ENCODE assay signal across 8 mouse cellular contexts in genomic region chr9:119983585-119984535, GRCm38 (mm10). TPM values are rescaled to one million over a fixed set of nuclear protein-coding genes. Genes with fewer than 3 reads are reported as not detected.
A peak's percentile ranks its signal among the peaks of the same experiment; 100 is the strongest.
DNase-seq lines count a peak whose midpoint lies in the region; ATAC-seq and TF ChIP-seq lines count a peak whose summit lies in the region.

No protein-coding gene starts in this region.

- H3K9me3 ChIP-seq in embryonic facial prominence, embryonic 15.5 days (replicated peaks): no peaks in the 10 kb centered on the region
- no peaks in the 10 kb centered on the region for H3K9me3 ChIP-seq in heart, embryonic 12.5 days (replicated peaks)
- no peaks in the 10 kb centered on the region for H3K9me3 ChIP-seq in kidney, embryonic 16.5 days (ENCODE audit: low read length)
- H3K9me3 ChIP-seq in liver, embryonic 15.5 days (replicated peaks): no peaks in the 10 kb centered on the region
- no peaks in the 10 kb centered on the region for H3K9me3 ChIP-seq in neural tube, embryonic 11.5 days (ENCODE audit: control insufficient read depth, low read length)
- no peaks in the 10 kb centered on the region for H3K9me3 ChIP-seq in stomach, embryonic 15.5 days

- 0 out of 2 replicates have a peak overlapping the region, but pooled peaks have one; percentile 11 for H3K27ac ChIP-seq in bone marrow macrophage, adult 2 months (ENCODE audit: insufficient read depth, low read depth, low read length)
- H3K27ac ChIP-seq in embryonic facial prominence, embryonic 15.5 days (replicated peaks): peak overlapping the region; percentile 89
- peak overlapping the region; percentile 99 for H3K27ac ChIP-seq in heart, embryonic 12.5 days (ENCODE audit: poor library complexity, severe bottlenecking)
- H3K27ac ChIP-seq in kidney, embryonic 16.5 days (ENCODE audit: low read length): peak overlapping the region; percentile 98
- peak overlapping the region; percentile 76 for H3K27ac ChIP-seq in liver, embryonic 15.5 days (replicated peaks)
- no peak overlapping the region for H3K27ac ChIP-seq in neural tube, embryonic 11.5 days (ENCODE audit: low read depth, low read length)
- peak overlapping the region; percentile 96 for H3K27ac ChIP-seq in stomach, embryonic 15.5 days

- H3K4me2 ChIP-seq in embryonic facial prominence, embryonic 15.5 days (replicated peaks): peak overlapping the region; percentile 95
- H3K4me2 ChIP-seq in heart, embryonic 12.5 days: peak overlapping the region; percentile 94
- peak overlapping the region; percentile 99 for H3K4me2 ChIP-seq in kidney, embryonic 16.5 days (replicated peaks; ENCODE audit: low read depth, low read length)
- H3K4me2 ChIP-seq in liver, embryonic 15.5 days: peak overlapping the region; percentile 81
- peak overlapping the region; percentile 93 for H3K4me2 ChIP-seq in neural tube, embryonic 11.5 days (ENCODE audit: low read depth)
- H3K4me2 ChIP-seq in stomach, embryonic 15.5 days: peak overlapping the region; percentile 96

- H3K27me3 ChIP-seq in embryonic facial prominence, embryonic 15.5 days: no peaks in the 10 kb centered on the region
- no peaks in the 10 kb centered on the region for H3K27me3 ChIP-seq in heart, embryonic 12.5 days (replicated peaks)
- H3K27me3 ChIP-seq in kidney, embryonic 16.5 days (ENCODE audit: insufficient read depth, low read length): no peaks in the 10 kb centered on the region
- H3K27me3 ChIP-seq in liver, embryonic 15.5 days: peaks cover 51% of the 10 kb centered on the region
- peaks cover 8% of the 10 kb centered on the region for H3K27me3 ChIP-seq in neural tube, embryonic 11.5 days (ENCODE audit: control insufficient read depth, insufficient read depth, low read length)
- no peaks in the 10 kb centered on the region for H3K27me3 ChIP-seq in stomach, embryonic 15.5 days (replicated peaks)

- ATAC-seq in embryonic facial prominence, embryonic 15.5 days (ENCODE audit: insufficient number of reproducible peaks, low FRiP score, low TSS enrichment, low read depth): peak; percentile 84
- ATAC-seq in heart, embryonic 12.5 days (ENCODE audit: insufficient number of reproducible peaks, low FRiP score): peak; percentile 90
- peak; percentile 81 for ATAC-seq in kidney, embryonic 16.5 days (ENCODE audit: low FRiP score, low TSS enrichment)
- peak; percentile 73 for ATAC-seq in liver, embryonic 15.5 days (ENCODE audit: insufficient read depth)
- ATAC-seq in neural tube, embryonic 11.5 days (ENCODE audit: insufficient read depth, low FRiP score, low TSS enrichment): peak; percentile 64; the same call in 1 of the 2 replicates
- ATAC-seq in stomach, embryonic 15.5 days (ENCODE audit: insufficient read depth, low FRiP score, low read depth): peak; percentile 81

- DNase-seq in CD4-positive helper T cell, adult 2 months (ENCODE audit: low read depth, low spot score): peak; percentile 92
- peak; percentile 82 for DNase-seq in neural tube, embryonic 11.5 days (ENCODE audit: low spot score)

- no peaks in the 10 kb centered on the region for H3K36me3 ChIP-seq in embryonic facial prominence, embryonic 15.5 days
- no peaks in the 10 kb centered on the region for H3K36me3 ChIP-seq in heart, embryonic 12.5 days
- H3K36me3 ChIP-seq in kidney, embryonic 16.5 days (ENCODE audit: insufficient read depth, low read length): no peaks in the 10 kb centered on the region
- no peaks in the 10 kb centered on the region for H3K36me3 ChIP-seq in liver, embryonic 15.5 days (replicated peaks)
- H3K36me3 ChIP-seq in neural tube, embryonic 11.5 days (ENCODE audit: control insufficient read depth, insufficient read depth, low read length): no peaks in the 10 kb centered on the region
- no peaks in the 10 kb centered on the region for H3K36me3 ChIP-seq in stomach, embryonic 15.5 days

- peak overlapping the region; percentile 66 for H3K9ac ChIP-seq in embryonic facial prominence, embryonic 15.5 days
- peak overlapping the region; percentile 90 for H3K9ac ChIP-seq in heart, embryonic 12.5 days
- peak overlapping the region; percentile 77 for H3K9ac ChIP-seq in kidney, embryonic 16.5 days (replicated peaks; ENCODE audit: low read length)
- H3K9ac ChIP-seq in liver, embryonic 15.5 days: peak overlapping the region; percentile 61
- H3K9ac ChIP-seq in neural tube, embryonic 11.5 days (ENCODE audit: low read length): peak overlapping the region; percentile 56
- peak overlapping the region; percentile 45 for H3K9ac ChIP-seq in stomach, embryonic 15.5 days

- 1% methylated on average over 68 of the region's 79 CpGs for WGBS in embryonic facial prominence, embryonic 15.5 days
- WGBS in heart, embryonic 12.5 days: under 1% methylated on average over 72 of the region's 79 CpGs
- under 1% methylated on average over 65 of the region's 79 CpGs for WGBS in kidney, embryonic 16.5 days
- WGBS in liver, embryonic 15.5 days (ENCODE audit: insufficient replicate concordance): 2% methylated on average over 78 of the region's 79 CpGs
- under 1% methylated on average over 76 of the region's 79 CpGs for WGBS in neural tube, embryonic 11.5 days
- 2% methylated on average over 69 of the region's 79 CpGs for WGBS in stomach, embryonic 15.5 days

- TF ChIP-seq POLR2A in bone marrow macrophage, adult 2 months (IDR thresholded peaks at IDR 0.05; ENCODE audit: borderline replicate concordance, low read depth, low read length): peak; percentile 74; the same call in 1 of the 2 replicates

- peaks cover 22% of the 10 kb centered on the region for H3K4me1 ChIP-seq in bone marrow macrophage, adult 2 months (ENCODE audit: control insufficient read depth, insufficient read depth, low read length)
- peaks cover 66% of the 10 kb centered on the region for H3K4me1 ChIP-seq in embryonic facial prominence, embryonic 15.5 days
- peaks cover 50% of the 10 kb centered on the region for H3K4me1 ChIP-seq in heart, embryonic 12.5 days (replicated peaks)
- H3K4me1 ChIP-seq in kidney, embryonic 16.5 days (ENCODE audit: insufficient read depth, low read length): peaks cover 40% of the 10 kb centered on the region
- peaks cover 57% of the 10 kb centered on the region for H3K4me1 ChIP-seq in liver, embryonic 15.5 days (replicated peaks)
- peaks cover 30% of the 10 kb centered on the region for H3K4me1 ChIP-seq in neural tube, embryonic 11.5 days (ENCODE audit: control insufficient read depth, insufficient read depth, low read length)
- H3K4me1 ChIP-seq in stomach, embryonic 15.5 days: peaks cover 48% of the 10 kb centered on the region

- H3K4me3 ChIP-seq in bone marrow macrophage, adult 2 months (ENCODE audit: insufficient read depth, low read length): peak overlapping the region; percentile 92
- H3K4me3 ChIP-seq in embryonic facial prominence, embryonic 15.5 days (replicated peaks): peak overlapping the region; percentile 67
- H3K4me3 ChIP-seq in heart, embryonic 12.5 days: peak overlapping the region; percentile 80
- H3K4me3 ChIP-seq in kidney, embryonic 16.5 days (ENCODE audit: low read length): peak overlapping the region; percentile 80
- H3K4me3 ChIP-seq in liver, embryonic 15.5 days (replicated peaks): peak overlapping the region; percentile 66
- H3K4me3 ChIP-seq in neural tube, embryonic 11.5 days (ENCODE audit: low read depth, low read length): peak overlapping the region; percentile 56
- peak overlapping the region; percentile 76 for H3K4me3 ChIP-seq in stomach, embryonic 15.5 days (replicated peaks)

- TF ChIP-seq CTCF in bone marrow macrophage, adult 2 months (IDR thresholded peaks at IDR 0.05; ENCODE audit: low read depth, low read length): no peak

RNA-seq across cellular contexts. Expression of gene Csrnp1, which starts 0.6 kb away (rescaled TPM):
- 3.0 and 4.1 TPM in 2 replicates for polyA plus RNA-seq in bone marrow macrophage, adult 2 months (2012; ENCODE audit: insufficient read depth, insufficient read length, missing spikeins)
- 5.7 and 6.7 TPM in 2 replicates for polyA plus RNA-seq in embryonic facial prominence, embryonic 15.5 days (2015; fragmentation: Nextera tagmentation; extraction: Ambion mirVana)
- polyA plus RNA-seq in heart, embryonic 12.5 days (2016; fragmentation: Nextera tagmentation; extraction: Ambion mirVana): 8.2 TPM in 2 replicates
- 7.1 and 8.7 TPM in 2 replicates for polyA plus RNA-seq in kidney, embryonic 16.5 days (2015; fragmentation: Nextera tagmentation; extraction: Ambion mirVana)
- polyA plus RNA-seq in liver, embryonic 15.5 days (2015; fragmentation: Nextera tagmentation; extraction: Ambion mirVana): 2.0 and 2.8 TPM in 2 replicates
- 1.3 and 1.6 TPM in 2 replicates for polyA plus RNA-seq in neural tube, embryonic 11.5 days (2014; fragmentation: Nextera tagmentation; extraction: Ambion mirVana)
- 5.7 and 6.7 TPM in 2 replicates for polyA plus RNA-seq in stomach, embryonic 15.5 days (2015; fragmentation: Nextera tagmentation; extraction: Ambion mirVana)

RNA-seq across cellular contexts. Expression of gene Xirp1, which starts 39.5 kb away (rescaled TPM):
- polyA plus RNA-seq in bone marrow macrophage, adult 2 months (2012; ENCODE audit: insufficient read depth, insufficient read length, missing spikeins): not detected in 2 replicates
- 2.6 and 3.6 TPM in 2 replicates for polyA plus RNA-seq in embryonic facial prominence, embryonic 15.5 days (2015; fragmentation: Nextera tagmentation; extraction: Ambion mirVana)
- 82.9 and 92.6 TPM in 2 replicates for polyA plus RNA-seq in heart, embryonic 12.5 days (2016; fragmentation: Nextera tagmentation; extraction: Ambion mirVana)
- polyA plus RNA-seq in kidney, embryonic 16.5 days (2015; fragmentation: Nextera tagmentation; extraction: Ambion mirVana): 0.22 and 0.23 TPM in 2 replicates
- 0.17 and 0.43 TPM in 2 replicates for polyA plus RNA-seq in liver, embryonic 15.5 days (2015; fragmentation: Nextera tagmentation; extraction: Ambion mirVana)
- polyA plus RNA-seq in neural tube, embryonic 11.5 days (2014; fragmentation: Nextera tagmentation; extraction: Ambion mirVana): 0.32 and 0.33 TPM in 2 replicates
- 0.08 TPM in 2 replicates for polyA plus RNA-seq in stomach, embryonic 15.5 days (2015; fragmentation: Nextera tagmentation; extraction: Ambion mirVana)

RNA-seq across cellular contexts. Expression of gene Ttc21a, which starts 46.5 kb away (rescaled TPM):
- polyA plus RNA-seq in bone marrow macrophage, adult 2 months (2012; ENCODE audit: insufficient read depth, insufficient read length, missing spikeins): 0.20 and 0.27 TPM in 2 replicates
- 1.5 and 2.6 TPM in 2 replicates for polyA plus RNA-seq in embryonic facial prominence, embryonic 15.5 days (2015; fragmentation: Nextera tagmentation; extraction: Ambion mirVana)
- 0.23 and 0.53 TPM in 2 replicates for polyA plus RNA-seq in heart, embryonic 12.5 days (2016; fragmentation: Nextera tagmentation; extraction: Ambion mirVana)
- 0.20 and 0.35 TPM in 2 replicates for polyA plus RNA-seq in kidney, embryonic 16.5 days (2015; fragmentation: Nextera tagmentation; extraction: Ambion mirVana)
- polyA plus RNA-seq in liver, embryonic 15.5 days (2015; fragmentation: Nextera tagmentation; extraction: Ambion mirVana): 0.14 and 0.22 TPM in 2 replicates
- 0.23 and 0.34 TPM in 2 replicates for polyA plus RNA-seq in neural tube, embryonic 11.5 days (2014; fragmentation: Nextera tagmentation; extraction: Ambion mirVana)
- polyA plus RNA-seq in stomach, embryonic 15.5 days (2015; fragmentation: Nextera tagmentation; extraction: Ambion mirVana): 0.06 and 0.14 TPM in 2 replicates

RNA-seq across cellular contexts. Expression of gene Gorasp1, which starts 46.5 kb away (rescaled TPM):
- polyA plus RNA-seq in bone marrow macrophage, adult 2 months (2012; ENCODE audit: insufficient read depth, insufficient read length, missing spikeins): 8.9 and 9.0 TPM in 2 replicates
- polyA plus RNA-seq in embryonic facial prominence, embryonic 15.5 days (2015; fragmentation: Nextera tagmentation; extraction: Ambion mirVana): 32.5 and 32.6 TPM in 2 replicates
- polyA plus RNA-seq in heart, embryonic 12.5 days (2016; fragmentation: Nextera tagmentation; extraction: Ambion mirVana): 21.7 and 21.8 TPM in 2 replicates
- 28.0 and 29.5 TPM in 2 replicates for polyA plus RNA-seq in kidney, embryonic 16.5 days (2015; fragmentation: Nextera tagmentation; extraction: Ambion mirVana)
- 9.9 and 11.4 TPM in 2 replicates for polyA plus RNA-seq in liver, embryonic 15.5 days (2015; fragmentation: Nextera tagmentation; extraction: Ambion mirVana)
- 20.5 and 23.6 TPM in 2 replicates for polyA plus RNA-seq in neural tube, embryonic 11.5 days (2014; fragmentation: Nextera tagmentation; extraction: Ambion mirVana)
- polyA plus RNA-seq in stomach, embryonic 15.5 days (2015; fragmentation: Nextera tagmentation; extraction: Ambion mirVana): 28.7 and 30.8 TPM in 2 replicates

Comparison
In these comparisons a context has a peak if more than half of its experiments do, and no peak if none do; other contexts are left out.
1. RNA of gene Xirp1, which starts 39.5 kb away (polyA plus RNA-seq): 82.9 to 92.6 TPM in heart, embryonic 12.5 days; 2.6 to 3.6 TPM in embryonic facial prominence, embryonic 15.5 days, 0.32 to 0.33 TPM in neural tube, embryonic 11.5 days, 0.22 to 0.23 TPM in kidney, embryonic 16.5 days, 0.17 to 0.43 TPM in liver, embryonic 15.5 days, 0.08 TPM in stomach, embryonic 15.5 days and not detected in bone marrow macrophage, adult 2 months; every median in the first group is over 10 times any median in the second.
2. Peak in every context shown above with its lines, with median percentiles within 50 percentile points of each other: H3K4me3 ChIP-seq, ATAC-seq, H3K4me2 ChIP-seq and H3K9ac ChIP-seq.